Mouse (Mus musculus): ENCODE measurements around the gene Mfsd5. TPM values are rescaled to one million over a fixed set of nuclear protein-coding genes. Genes with fewer than 3 reads are reported as not detected.

Gene Mfsd5
- polyA plus RNA-seq, 1 experiment from 2014 or later = 80.4 TPM

GRCm38 (mm10) chr15:102262582-102262981, 16.7 kb upstream of the Mfsd5 start:
- no peak for ATAC-seq
- 0 out of 2 replicates have a peak, but pooled peaks cover 2% of the 10 kb centered on the region for H3K4me1 ChIP-seq (replicated peaks; ENCODE audit: control insufficient read depth, insufficient read depth, low read length)
- H3K4me2 ChIP-seq (replicated peaks; ENCODE audit: low read depth) = no peak overlapping the region
- WGBS = 42% methylated on average over 7 of the region's 7 CpGs
- no peak overlapping the region for H3K27ac ChIP-seq (ENCODE audit: low read depth, low read length)
- 0 out of 2 replicates have a peak, but pooled peaks cover under 1% of the 10 kb centered on the region for H3K27me3 ChIP-seq (replicated peaks; ENCODE audit: control insufficient read depth, insufficient read depth, low read length)
- no peaks in the 10 kb centered on the region for H3K36me3 ChIP-seq (ENCODE audit: control insufficient read depth, insufficient read depth)
- H3K4me3 ChIP-seq (ENCODE audit: low read depth, low read length) = no peak overlapping the region
- H3K9me3 ChIP-seq (ENCODE audit: control insufficient read depth) = no peaks in the 10 kb centered on the region
- TF ChIP-seq CTCF (IDR thresholded peaks at IDR 0.05; ENCODE audit: low read depth) = no peak
- H3K9ac ChIP-seq (ENCODE audit: low read depth, low read length) = no peak overlapping the region

GRCm38 (mm10) chr15:102263037-102263436, 16.2 kb upstream of the Mfsd5 start:
- no peak overlapping the region for H3K27ac ChIP-seq (ENCODE audit: low read depth, low read length)

GRCm38 (mm10) chr15:102265548-102265947, 13.7 kb upstream of the Mfsd5 start:
- Histone ChIP-seq H3K4me2 (replicated peaks; ENCODE audit: low read depth) (no peak overlapping the region), H3K9me3 (ENCODE audit: control insufficient read depth) (no peaks in the 10 kb centered on the region), H3K9ac (ENCODE audit: low read depth, low read length) (no peak overlapping the region), H3K4me1 (replicated peaks; ENCODE audit: control insufficient read depth, insufficient read depth, low read length) (no peaks in the 10 kb centered on the region), H3K36me3 (ENCODE audit: control insufficient read depth, insufficient read depth) (no peaks in the 10 kb centered on the region), H3K27ac (ENCODE audit: low read depth, low read length) (no peak overlapping the region), H3K27me3 (replicated peaks; ENCODE audit: control insufficient read depth, insufficient read depth, low read length) (no peaks in the 10 kb centered on the region), H3K4me3 (ENCODE audit: low read depth, low read length) (no peak overlapping the region)
- ATAC-seq = no peak
- TF ChIP-seq CTCF (IDR thresholded peaks at IDR 0.05; ENCODE audit: low read depth) = peak; percentile 48
- WGBS = 83% methylated on average over 5 of the region's 5 CpGs

More at GRCm38 (mm10) chr15:102263037-102263436, 16.2 kb upstream of the Mfsd5 start:
- no peak for TF ChIP-seq CTCF (IDR thresholded peaks at IDR 0.05; ENCODE audit: low read depth)
- WGBS = 83% methylated on average over 2 of the region's 2 CpGs
- no peak overlapping the region for H3K4me2 ChIP-seq (replicated peaks; ENCODE audit: low read depth)
- H3K27me3 ChIP-seq (replicated peaks; ENCODE audit: control insufficient read depth, insufficient read depth, low read length) = no peaks in the 10 kb centered on the region
- no peaks in the 10 kb centered on the region for H3K36me3 ChIP-seq (ENCODE audit: control insufficient read depth, insufficient read depth)
- no peak overlapping the region for H3K4me3 ChIP-seq (ENCODE audit: low read depth, low read length)
- no peaks in the 10 kb centered on the region for H3K9me3 ChIP-seq (ENCODE audit: control insufficient read depth)
- no peak for ATAC-seq
- H3K4me1 ChIP-seq (replicated peaks; ENCODE audit: control insufficient read depth, insufficient read depth, low read length) = no peaks in the 10 kb centered on the region
- no peak overlapping the region for H3K9ac ChIP-seq (ENCODE audit: low read depth, low read length)

GRCm38 (mm10) chr15:102270274-102270960, 8.8 kb upstream of the Mfsd5 start, which contains the start of gene Gm9918:
Gene Gm9918 (plus strand): TSS chr15:102270563.
- H3K27me3 ChIP-seq (replicated peaks; ENCODE audit: control insufficient read depth, insufficient read depth, low read length) = no peaks in the 10 kb centered on the region
- no peaks in the 10 kb centered on the region for H3K36me3 ChIP-seq (ENCODE audit: control insufficient read depth, insufficient read depth)
- H3K4me2 ChIP-seq (replicated peaks; ENCODE audit: low read depth) = peak within 1 kb of the TSS; percentile 17; the same call in 1 of the 2 replicates
- TF ChIP-seq CTCF (IDR thresholded peaks at IDR 0.05; ENCODE audit: low read depth) = no peak
- ATAC-seq = no peak
- H3K4me3 ChIP-seq (ENCODE audit: low read depth, low read length) = no peak within 1 kb of the TSS
- 21% methylated on average over 21 of the region's 21 CpGs for WGBS
- H3K4me1 ChIP-seq (replicated peaks; ENCODE audit: control insufficient read depth, insufficient read depth, low read length) = no peaks in the 10 kb centered on the region
- no peak within 1 kb of the TSS for H3K27ac ChIP-seq (ENCODE audit: low read depth, low read length)
- H3K9me3 ChIP-seq (ENCODE audit: control insufficient read depth) = no peaks in the 10 kb centered on the region
- H3K9ac ChIP-seq (ENCODE audit: low read depth, low read length) = no peak within 1 kb of the TSS

- H3K9me3 ChIP-seq (ENCODE audit: control insufficient read depth) = no peaks in the 10 kb centered on the region
- TF ChIP-seq CTCF (IDR thresholded peaks at IDR 0.05; ENCODE audit: low read depth) = no peak
- no peaks in the 10 kb centered on the region for H3K27me3 ChIP-seq (replicated peaks; ENCODE audit: control insufficient read depth, insufficient read depth, low read length)
- 42% methylated on average over 3 of the region's 3 CpGs for WGBS
- no peak overlapping the region for H3K9ac ChIP-seq (ENCODE audit: low read depth, low read length)
- no peak overlapping the region for H3K27ac ChIP-seq (ENCODE audit: low read depth, low read length)
- H3K36me3 ChIP-seq (ENCODE audit: control insufficient read depth, insufficient read depth) = no peaks in the 10 kb centered on the region
- no peak overlapping the region for H3K4me3 ChIP-seq (ENCODE audit: low read depth, low read length)
- H3K4me2 ChIP-seq (replicated peaks; ENCODE audit: low read depth) = no peak overlapping the region
- no peak for ATAC-seq
- no peaks in the 10 kb centered on the region for H3K4me1 ChIP-seq (replicated peaks; ENCODE audit: control insufficient read depth, insufficient read depth, low read length)
Measured at GRCm38 (mm10) chr15:102271441-102271840, 7.8 kb upstream of the Mfsd5 start.

- H3K27me3 ChIP-seq (replicated peaks; ENCODE audit: control insufficient read depth, insufficient read depth, low read length) = no peaks in the 10 kb centered on the region
- no peak for ATAC-seq
- H3K4me2 ChIP-seq (replicated peaks; ENCODE audit: low read depth) = no peak overlapping the region
- 70% methylated on average over 6 of the region's 6 CpGs for WGBS
- H3K9me3 ChIP-seq (ENCODE audit: control insufficient read depth) = no peaks in the 10 kb centered on the region
- no peak overlapping the region for H3K9ac ChIP-seq (ENCODE audit: low read depth, low read length)
- TF ChIP-seq CTCF (IDR thresholded peaks at IDR 0.05; ENCODE audit: low read depth) = peak; percentile 51
- H3K4me3 ChIP-seq (ENCODE audit: low read depth, low read length) = no peak overlapping the region
- 0 out of 2 replicates have a peak, but pooled peaks cover 3% of the 10 kb centered on the region for H3K4me1 ChIP-seq (replicated peaks; ENCODE audit: control insufficient read depth, insufficient read depth, low read length)
- H3K27ac ChIP-seq (ENCODE audit: low read depth, low read length) = no peak overlapping the region
- no peaks in the 10 kb centered on the region for H3K36me3 ChIP-seq (ENCODE audit: control insufficient read depth, insufficient read depth)
Measured at GRCm38 (mm10) chr15:102273982-102274716, 5.1 kb upstream of the Mfsd5 start.
